Mouse (Mus musculus): ENCODE data around the gene C130032M10Rik. TPM values are rescaled to one million over a fixed set of nuclear protein-coding genes. Genes with fewer than 3 reads are reported as not detected.
A peak's percentile ranks its signal among the peaks of the same experiment; 100 is the strongest.

C130032M10Rik gene
- total and polyA plus RNA-seq, 2 experiments, result not detected

DNA sequence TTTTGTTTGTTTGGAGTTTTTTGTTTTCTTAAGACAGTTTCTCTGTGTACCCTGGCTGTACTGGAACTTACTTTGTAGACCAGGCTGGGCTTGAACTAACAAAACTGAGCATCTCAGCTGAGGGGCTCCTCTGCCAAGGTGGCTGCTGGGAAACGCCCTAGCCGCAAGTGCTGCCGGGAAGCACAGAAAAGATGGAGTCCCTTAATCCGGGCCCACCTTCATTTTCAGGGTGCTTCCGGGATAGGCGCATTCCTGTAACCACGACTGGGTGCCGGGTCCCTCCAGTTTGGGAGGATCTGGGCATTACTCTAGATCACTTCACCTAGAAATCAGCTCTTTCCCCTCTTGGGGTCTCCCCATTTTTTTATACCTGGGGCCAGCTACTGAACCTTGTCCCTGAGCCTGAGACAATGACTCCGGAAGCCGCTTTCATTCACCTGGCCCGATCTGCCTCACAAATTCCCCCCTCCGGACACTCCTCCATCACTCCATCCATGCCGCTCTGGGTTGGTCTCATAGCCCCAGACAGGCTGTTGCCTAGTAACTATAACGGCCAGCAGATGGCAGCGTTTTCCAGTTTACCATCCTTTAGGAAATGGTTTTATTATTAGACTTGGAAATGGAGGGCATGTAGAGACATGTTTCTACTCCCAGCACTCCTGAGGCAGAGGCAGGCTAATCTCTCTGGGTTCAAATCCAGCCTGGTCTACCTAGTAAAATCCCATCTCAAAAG lies 15.5 kb upstream of the C130032M10Rik start:
- WGBS, result 23% methylated on average over 15 of the region's 15 CpGs

DNA sequence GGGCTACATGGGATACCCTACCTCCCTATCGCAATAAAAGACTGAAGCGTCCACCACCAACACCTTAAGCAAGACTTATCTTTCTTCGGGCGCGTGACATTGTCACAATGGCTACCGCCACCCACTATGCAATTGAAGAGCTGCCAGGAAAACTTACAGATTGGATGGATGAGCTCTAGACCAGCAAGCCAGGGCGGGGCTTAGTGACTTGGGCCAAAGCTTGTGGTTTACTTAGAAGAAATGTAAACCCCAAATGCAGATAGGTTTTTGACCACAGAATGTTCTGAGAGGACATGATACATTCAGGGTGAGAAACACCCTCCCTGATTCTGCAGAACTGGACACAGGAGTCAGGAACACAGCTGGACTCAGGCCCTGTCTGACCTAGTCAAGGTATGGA lies 14.4 kb upstream of the C130032M10Rik start:
- Histone ChIP-seq H3K27me3 (ENCODE audit: control insufficient read depth, insufficient read depth, low read length) (no peaks in the 10 kb centered on the region), H3K79me2 (ENCODE audit: control insufficient read depth, insufficient read depth, low read length) (no peaks in the 10 kb centered on the region), H3K27ac (replicated peaks; ENCODE audit: insufficient read depth, low read depth, low read length) (no peak overlapping the region), H3K4me3 (ENCODE audit: insufficient read depth, low read depth, low read length) (no peak overlapping the region), H3K9ac (ENCODE audit: low read depth, low read length) (no peak overlapping the region), H3K36me3 (ENCODE audit: control insufficient read depth, insufficient read depth, low read length) (no peaks in the 10 kb centered on the region), H3K4me1 (ENCODE audit: control insufficient read depth, insufficient read depth, low read length) (no peaks in the 10 kb centered on the region)
- TF ChIP-seq CTCF (IDR thresholded peaks at IDR 0.05; ENCODE audit: low read depth, low read length) (no peak), POLR2A (IDR thresholded peaks at IDR 0.05; ENCODE audit: extremely low read depth, insufficient read depth, low read length) (no peak)
- DNase-seq (ENCODE audit: extremely low read depth, low read depth, low spot score), result no peak
- WGBS, result 93% methylated on average over 7 of the region's 7 CpGs

More for the DNA sequence above, 15.5 kb upstream of the C130032M10Rik start:
- H3K27ac ChIP-seq (replicated peaks; ENCODE audit: insufficient read depth, low read depth, low read length), result no peak overlapping the region
- no peaks in the 10 kb centered on the region for H3K4me1 ChIP-seq (ENCODE audit: control insufficient read depth, insufficient read depth, low read length)
- H3K27me3 ChIP-seq (ENCODE audit: control insufficient read depth, insufficient read depth, low read length), result no peaks in the 10 kb centered on the region
- no peaks in the 10 kb centered on the region for H3K36me3 ChIP-seq (ENCODE audit: control insufficient read depth, insufficient read depth, low read length)
- no peaks in the 10 kb centered on the region for H3K79me2 ChIP-seq (ENCODE audit: control insufficient read depth, insufficient read depth, low read length)
- DNase-seq (ENCODE audit: extremely low read depth, low read depth, low spot score), result peak; percentile 34
- TF ChIP-seq CTCF (IDR thresholded peaks at IDR 0.05; ENCODE audit: low read depth, low read length), result peak; percentile 53
- TF ChIP-seq POLR2A (IDR thresholded peaks at IDR 0.05; ENCODE audit: extremely low read depth, insufficient read depth, low read length), result no peak
- H3K4me3 ChIP-seq (ENCODE audit: insufficient read depth, low read depth, low read length), result no peak overlapping the region
- H3K9ac ChIP-seq (ENCODE audit: low read depth, low read length), result no peak overlapping the region

DNA sequence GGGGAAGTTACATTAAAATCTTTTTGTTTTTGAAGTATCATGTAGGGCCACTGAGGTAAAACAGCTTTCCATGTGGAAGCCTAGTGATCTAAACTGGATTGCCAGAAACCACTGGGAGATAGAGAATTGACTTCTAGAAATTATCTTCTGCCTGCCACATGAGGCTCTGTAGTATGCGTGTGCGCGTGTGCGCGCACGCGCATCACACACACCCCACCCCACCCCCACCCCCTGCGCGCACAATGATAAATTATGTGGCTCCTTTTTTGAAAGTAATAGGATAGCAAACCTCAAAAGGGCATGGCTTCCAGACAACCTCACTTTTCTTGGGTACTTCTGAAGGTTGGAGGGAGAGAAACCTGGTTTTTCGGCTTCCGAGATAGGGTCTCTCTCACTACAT lies 13.6 kb upstream of the C130032M10Rik start:
- no peak for TF ChIP-seq POLR2A (IDR thresholded peaks at IDR 0.05; ENCODE audit: extremely low read depth, insufficient read depth, low read length)
- no peak for TF ChIP-seq CTCF (IDR thresholded peaks at IDR 0.05; ENCODE audit: low read depth, low read length)
- WGBS, result 98% methylated on average over 11 of the region's 11 CpGs
- no peaks in the 10 kb centered on the region for H3K79me2 ChIP-seq (ENCODE audit: control insufficient read depth, insufficient read depth, low read length)
- H3K4me3 ChIP-seq (ENCODE audit: insufficient read depth, low read depth, low read length), result no peak overlapping the region
- DNase-seq (ENCODE audit: extremely low read depth, low read depth, low spot score), result no peak
- no peak overlapping the region for H3K9ac ChIP-seq (ENCODE audit: low read depth, low read length)
- no peaks in the 10 kb centered on the region for H3K27me3 ChIP-seq (ENCODE audit: control insufficient read depth, insufficient read depth, low read length)
- no peaks in the 10 kb centered on the region for H3K4me1 ChIP-seq (ENCODE audit: control insufficient read depth, insufficient read depth, low read length)
- H3K36me3 ChIP-seq (ENCODE audit: control insufficient read depth, insufficient read depth, low read length), result no peaks in the 10 kb centered on the region
- no peak overlapping the region for H3K27ac ChIP-seq (replicated peaks; ENCODE audit: insufficient read depth, low read depth, low read length)

DNA sequence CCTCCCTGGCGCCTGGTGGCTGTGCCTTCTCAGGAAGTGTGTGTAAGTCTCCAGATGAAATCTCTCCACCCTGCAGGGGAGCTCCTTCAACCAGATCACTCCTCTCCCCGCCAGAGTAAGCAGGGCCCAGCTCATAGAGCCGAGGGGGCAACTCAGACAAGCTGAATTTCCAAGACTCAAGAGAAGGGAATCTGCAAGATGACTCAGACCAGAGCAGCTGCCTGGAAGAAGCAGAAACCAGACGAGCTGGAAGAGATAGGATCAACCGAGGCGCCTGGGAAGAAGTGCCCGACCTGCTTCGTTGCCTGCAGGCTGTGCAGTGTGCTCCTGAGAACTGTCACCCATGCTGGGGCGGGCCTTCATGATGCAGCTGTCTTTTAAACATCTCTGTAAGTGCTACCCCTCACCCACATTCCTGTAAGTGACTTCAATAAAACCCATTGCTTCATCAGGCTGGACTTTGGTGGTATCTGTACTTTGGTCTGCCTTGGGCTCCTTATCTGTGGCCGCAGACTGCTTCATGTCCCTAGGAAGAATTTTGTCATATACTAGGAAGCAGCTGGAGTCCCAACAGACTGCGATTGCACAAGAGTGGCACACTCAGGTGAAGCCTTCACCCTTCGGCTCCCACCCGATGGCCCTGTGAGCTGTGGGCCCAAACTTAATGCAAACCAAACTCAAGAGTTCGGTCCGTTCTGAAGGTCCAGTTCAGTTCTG lies 12.6 kb upstream of the C130032M10Rik start:
- TF ChIP-seq CTCF (IDR thresholded peaks at IDR 0.05; ENCODE audit: low read depth, low read length), result no peak
- no peak for TF ChIP-seq POLR2A (IDR thresholded peaks at IDR 0.05; ENCODE audit: extremely low read depth, insufficient read depth, low read length)
- WGBS, result 65% methylated on average over 15 of the region's 15 CpGs
- no peak for DNase-seq (ENCODE audit: extremely low read depth, low read depth, low spot score)
- no peaks in the 10 kb centered on the region for H3K79me2 ChIP-seq (ENCODE audit: control insufficient read depth, insufficient read depth, low read length)
- no peaks in the 10 kb centered on the region for H3K36me3 ChIP-seq (ENCODE audit: control insufficient read depth, insufficient read depth, low read length)
- H3K4me3 ChIP-seq (ENCODE audit: insufficient read depth, low read depth, low read length), result no peak overlapping the region
- no peaks in the 10 kb centered on the region for H3K27me3 ChIP-seq (ENCODE audit: control insufficient read depth, insufficient read depth, low read length)
- no peaks in the 10 kb centered on the region for H3K4me1 ChIP-seq (ENCODE audit: control insufficient read depth, insufficient read depth, low read length)
- no peak overlapping the region for H3K27ac ChIP-seq (replicated peaks; ENCODE audit: insufficient read depth, low read depth, low read length)
- no peak overlapping the region for H3K9ac ChIP-seq (ENCODE audit: low read depth, low read length)

DNA sequence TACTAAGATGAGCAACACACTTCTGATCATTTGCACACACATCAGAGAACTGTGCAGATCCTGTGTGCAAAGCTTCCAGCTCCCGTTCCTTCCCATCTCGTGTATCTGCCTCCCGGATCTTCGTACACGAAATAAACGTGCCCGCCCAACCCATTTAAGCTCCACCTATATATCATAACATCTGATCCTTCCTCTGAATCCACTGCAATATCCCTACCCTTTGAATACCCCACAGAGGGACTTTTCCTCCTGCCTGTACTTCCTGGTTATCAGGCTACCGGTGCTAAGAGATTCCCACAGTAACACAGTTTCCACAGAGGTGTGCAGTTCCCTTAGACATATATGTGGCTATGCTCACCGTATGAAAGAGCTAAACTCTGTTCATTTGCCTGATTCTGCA lies 10.7 kb upstream of the C130032M10Rik start, which contains the start of gene Ccr4:
Gene Ccr4 (minus strand): TSS at position 101 of the 400 bp plus-strand sequence.
- Histone ChIP-seq H3K9ac (ENCODE audit: low read depth, low read length) (no peak within 1 kb of the TSS), H3K79me2 (ENCODE audit: control insufficient read depth, insufficient read depth, low read length) (no peaks in the 10 kb centered on the region), H3K4me3 (ENCODE audit: insufficient read depth, low read depth, low read length) (no peak within 1 kb of the TSS), H3K4me1 (ENCODE audit: control insufficient read depth, insufficient read depth, low read length) (no peaks in the 10 kb centered on the region), H3K36me3 (ENCODE audit: control insufficient read depth, insufficient read depth, low read length) (no peaks in the 10 kb centered on the region), H3K27ac (replicated peaks; ENCODE audit: insufficient read depth, low read depth, low read length) (no peak within 1 kb of the TSS), H3K27me3 (ENCODE audit: control insufficient read depth, insufficient read depth, low read length) (no peaks in the 10 kb centered on the region)
- DNase-seq (ENCODE audit: extremely low read depth, low read depth, low spot score), result no peak
- TF ChIP-seq POLR2A (IDR thresholded peaks at IDR 0.05; ENCODE audit: extremely low read depth, insufficient read depth, low read length) (no peak), CTCF (IDR thresholded peaks at IDR 0.05; ENCODE audit: low read depth, low read length) (no peak)
- 91% methylated on average over 9 of the region's 9 CpGs for WGBS

DNA sequence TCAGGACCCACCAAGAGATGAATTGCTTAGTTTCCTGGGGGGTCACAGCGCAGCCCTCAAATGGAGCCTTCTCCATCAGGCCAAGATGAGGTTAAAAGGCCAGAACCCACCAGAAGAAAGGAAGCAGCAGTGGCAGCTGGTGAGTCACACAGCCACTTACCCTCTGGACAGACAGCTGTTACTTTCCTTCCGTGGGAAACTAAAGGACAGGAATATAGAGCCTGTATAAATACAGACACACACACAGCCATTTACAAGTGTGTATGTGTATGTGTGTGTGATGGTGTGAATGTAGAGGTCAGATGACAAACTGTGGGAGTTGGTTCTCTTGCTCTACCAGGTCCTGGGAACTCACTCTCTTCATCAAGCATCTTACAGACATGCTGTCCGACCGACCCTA lies 8.9 kb upstream of the C130032M10Rik start:
- Histone ChIP-seq H3K27ac (replicated peaks; ENCODE audit: insufficient read depth, low read depth, low read length) (no peak overlapping the region), H3K79me2 (ENCODE audit: control insufficient read depth, insufficient read depth, low read length) (no peaks in the 10 kb centered on the region), H3K4me3 (ENCODE audit: insufficient read depth, low read depth, low read length) (no peak overlapping the region), H3K9ac (ENCODE audit: low read depth, low read length) (no peak overlapping the region), H3K27me3 (ENCODE audit: control insufficient read depth, insufficient read depth, low read length) (no peaks in the 10 kb centered on the region), H3K36me3 (ENCODE audit: control insufficient read depth, insufficient read depth, low read length) (no peaks in the 10 kb centered on the region), H3K4me1 (ENCODE audit: control insufficient read depth, insufficient read depth, low read length) (no peaks in the 10 kb centered on the region)
- TF ChIP-seq POLR2A (IDR thresholded peaks at IDR 0.05; ENCODE audit: extremely low read depth, insufficient read depth, low read length) (no peak), CTCF (IDR thresholded peaks at IDR 0.05; ENCODE audit: low read depth, low read length) (no peak)
- 82% methylated on average over 4 of the region's 4 CpGs for WGBS
- DNase-seq (ENCODE audit: extremely low read depth, low read depth, low spot score), result no peak
